Mouse (Mus musculus) thymus, postnatal 10 days (tissue): ENCODE results near the gene Gm14295.
"Not testable (repeated sequence)": the region's sequence is repeated elsewhere in the genome, so short reads cannot be mapped to it uniquely, and the experiment has no call there.

Source experiments
- DNase-seq, 2 experiments: peaks; one replicate each; pipeline ENCODE4 v3.0.0; 2021; ENCODE audit warnings: low spot score in 2 of 2

The Gm14295 gene

DNA sequence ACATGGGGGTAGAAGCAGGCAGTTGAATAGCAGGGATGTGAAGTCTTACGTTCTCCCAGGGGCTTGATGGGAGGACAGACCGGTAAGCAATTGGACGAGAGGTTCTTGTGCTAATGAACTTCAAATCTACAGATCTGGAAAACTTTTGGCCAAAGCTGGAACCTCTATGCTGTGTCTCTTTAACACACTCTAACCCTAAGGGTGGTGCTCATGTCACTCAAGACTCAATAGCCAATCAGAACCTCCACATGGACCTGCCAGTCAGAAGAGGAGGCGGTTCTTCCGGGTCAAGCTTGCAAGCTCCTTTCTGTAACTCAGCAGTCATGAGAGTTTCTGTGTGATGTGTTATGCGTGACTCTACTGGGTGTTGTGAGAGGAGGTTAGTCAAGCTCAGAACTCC is at the start of gene Gm14295:
Gene Gm14295, plus strand, starts transcription at position 301 of the 400 bp plus-strand sequence.
- DNase-seq: not testable (repeated sequence)

DNA sequence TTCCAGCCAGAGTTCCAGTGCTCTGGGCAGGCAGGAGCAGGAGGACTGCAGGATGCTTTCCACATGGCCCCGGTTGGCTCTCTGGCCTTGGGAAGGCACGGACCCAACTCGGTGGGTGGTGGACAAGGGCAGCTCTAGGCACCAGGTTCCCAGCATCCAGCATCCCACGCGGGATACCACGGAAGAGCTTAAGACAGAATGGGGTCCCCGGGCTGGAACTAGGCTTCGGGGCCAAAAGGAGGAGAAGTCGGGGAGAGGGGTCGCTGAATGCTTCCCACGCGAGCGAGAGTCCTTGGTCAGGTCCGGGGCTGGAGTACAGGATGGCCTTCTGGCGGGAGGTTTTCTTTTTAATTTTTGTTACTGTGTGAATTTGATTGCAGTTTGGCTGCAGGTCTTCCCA is 373 bp downstream of the Gm14295 start:
- not testable (repeated sequence) for DNase-seq

DNA sequence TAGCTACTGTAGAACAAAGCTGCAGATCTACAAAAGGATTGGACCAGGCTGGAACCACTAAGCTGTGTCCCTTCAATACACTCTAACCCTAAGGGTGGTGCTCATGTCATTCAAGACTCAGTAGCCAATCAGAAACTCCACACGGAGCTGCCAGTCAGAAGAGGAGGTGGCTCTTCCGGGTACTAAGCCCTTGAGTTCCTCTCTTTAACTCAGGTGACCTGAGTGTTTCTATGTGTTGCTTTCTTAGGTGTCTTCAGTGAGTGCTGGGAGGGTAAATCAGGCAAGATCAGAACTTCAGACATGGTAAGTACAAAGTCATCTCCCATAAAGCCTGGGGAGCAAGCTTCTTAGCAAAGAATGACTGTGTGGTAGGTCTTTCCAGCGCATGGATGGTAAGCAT is 32.4 kb downstream of the Gm14295 start, which contains the start of gene Gm14408:
Gene Gm14408, plus strand, starts transcription at position 301 of the 400 bp plus-strand sequence.
- not testable (repeated sequence) for DNase-seq
